Mouse (Mus musculus) left cerebral cortex, postnatal 10 days (tissue): ENCODE results near the gene Nkap. TPM values are rescaled to one million over a fixed set of nuclear protein-coding genes. Genes with fewer than 3 reads are reported as not detected.
"Not testable (repeated sequence)": the region's sequence is repeated elsewhere in the genome, so short reads cannot be mapped to it uniquely, and the experiment has no call there.

Source experiments
- DNase-seq, 2 experiments: peaks; one replicate each; pipeline ENCODE4 v3.0.0; 2021 to 2022; ENCODE audit warnings: low spot score in 2 of 2, mixed read lengths in 1 of 2; ENCODE audit errors: extremely low spot score in 1 of 2
- intact Hi-C: fragments of 180-260 bp; cut with DNase I; formaldehyde crosslinking; loops from one replicate; pipeline ENCODE4 v1.15.1; 2025
- total RNA-seq, 2 experiments: library from RNA; stranded (reverse); gene quantifications; 2 replicates each; pipeline ENCODE4 v1.2.3; 2021

Nkap gene
- total RNA-seq, result 10 to 100 TPM; 15.7 to 21.9 TPM

DNA sequence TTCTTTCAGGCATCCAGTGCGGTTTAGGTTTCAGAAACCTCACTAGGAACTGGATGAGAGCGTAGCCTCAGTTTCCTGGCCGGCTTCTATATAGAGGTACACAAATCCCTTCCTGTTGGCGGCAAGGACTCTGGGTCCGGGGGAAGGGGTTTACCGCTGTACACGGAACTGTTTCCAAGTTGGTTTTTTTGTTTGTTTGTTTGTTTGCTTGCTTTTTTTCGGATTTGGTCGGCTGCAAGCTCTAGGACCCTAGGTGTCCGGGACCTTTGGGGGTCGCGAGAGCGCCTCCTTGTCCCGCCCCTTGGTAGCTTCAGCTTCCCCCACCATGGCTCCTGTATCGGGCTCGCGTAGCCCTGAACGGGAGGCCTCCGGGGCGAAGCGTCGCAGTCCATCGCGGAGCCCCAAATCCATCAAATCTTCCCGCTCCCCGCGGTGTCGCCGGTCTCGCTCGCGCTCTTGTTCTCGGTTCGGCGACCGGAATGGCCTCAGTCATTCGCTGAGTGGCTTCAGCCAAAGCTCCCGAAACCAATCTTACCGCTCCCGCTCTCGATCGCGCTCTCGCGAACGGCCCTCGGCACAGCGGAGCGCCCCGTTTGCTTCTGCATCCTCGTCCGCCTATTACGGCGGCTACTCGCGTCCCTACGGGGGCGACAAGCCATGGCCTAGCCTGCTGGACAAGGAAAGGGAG lies at the start of gene Nkap:
TSS of gene Nkap (plus strand) at position 125 of the 688 bp plus-strand sequence.
- intact Hi-C loops, result no loop called here
- DNase-seq, result peak; percentile 72 to 74

DNA sequence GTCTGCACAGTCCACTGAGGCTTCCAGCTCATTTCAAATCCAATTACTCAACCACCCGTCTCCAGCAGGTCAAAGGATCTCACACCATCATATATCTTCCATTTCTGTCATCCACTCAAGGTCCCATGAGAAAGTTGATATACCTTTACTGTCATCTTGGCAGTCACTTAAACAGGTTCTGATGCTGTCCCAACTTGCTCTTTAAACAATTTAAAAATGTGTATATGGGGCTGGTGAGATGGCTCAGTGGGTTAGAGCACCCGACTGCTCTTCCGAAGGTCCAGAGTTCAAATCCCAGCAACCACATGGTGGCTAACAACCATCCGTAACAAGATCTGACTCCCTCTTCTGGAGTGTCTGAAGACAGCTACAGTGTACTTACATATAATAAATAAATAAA lies 46.2 kb upstream of the Nkap start:
- intact Hi-C loops, DNase-seq: not testable (repeated sequence)

GRCm38 (mm10) chrX:37081194-37081593 lies 45.4 kb upstream of the Nkap start:
- DNase-seq, result no peak
- intact Hi-C loops, result no loop called here

DNA sequence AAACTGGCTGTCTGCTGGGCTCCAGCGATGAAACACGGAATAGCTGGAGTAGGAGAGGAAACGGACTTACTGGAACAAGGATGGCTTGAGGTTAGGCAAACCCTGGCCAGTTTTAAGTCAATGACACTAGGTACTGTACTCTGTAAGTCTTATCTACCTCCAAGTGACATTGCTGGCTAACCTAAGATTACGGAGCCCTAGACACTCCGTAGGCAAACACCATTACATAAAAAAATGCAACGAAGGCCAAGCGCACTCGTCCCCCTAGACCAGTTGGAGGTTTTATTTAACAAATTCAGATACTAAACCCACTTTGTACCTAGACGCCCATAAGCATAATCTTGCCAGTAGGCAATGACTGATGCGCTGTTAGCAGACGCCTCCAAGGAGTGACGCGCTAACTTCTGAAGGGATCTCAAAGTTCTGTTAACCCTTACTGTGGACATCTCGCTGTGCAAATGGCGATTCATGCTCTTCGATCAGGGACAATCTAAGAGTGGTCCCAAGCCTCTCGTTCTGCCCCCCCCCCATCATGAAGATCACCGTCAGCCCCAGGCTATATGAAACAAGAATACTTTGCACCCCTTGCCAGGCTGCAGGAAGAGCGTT lies 42.2 kb upstream of the Nkap start:
- intact Hi-C loops, result no loop called here
- DNase-seq, result peak in 1 of 2 experiments; percentile 25

GRCm38 (mm10) chrX:37084927-37085660 lies 41.5 kb upstream of the Nkap start, which contains the start of gene Rpl39:
Rpl39 (minus strand) TSS chrX:37085402.
- intact Hi-C loops, result no loop called here

GRCm38 (mm10) chrX:37085665-37086064 lies 40.9 kb upstream of the Nkap start:
- intact Hi-C loops, result no loop called here
- DNase-seq, result no peak

More at GRCm38 (mm10) chrX:37084927-37085660, 41.5 kb upstream of the Nkap start, which contains the start of gene Rpl39:
- DNase-seq, result peak; percentile 76 to 92

- no peak for DNase-seq
- intact Hi-C loops, result no loop called here
Measured at GRCm38 (mm10) chrX:37088778-37089177, 37.8 kb upstream of the Nkap start.

DNA sequence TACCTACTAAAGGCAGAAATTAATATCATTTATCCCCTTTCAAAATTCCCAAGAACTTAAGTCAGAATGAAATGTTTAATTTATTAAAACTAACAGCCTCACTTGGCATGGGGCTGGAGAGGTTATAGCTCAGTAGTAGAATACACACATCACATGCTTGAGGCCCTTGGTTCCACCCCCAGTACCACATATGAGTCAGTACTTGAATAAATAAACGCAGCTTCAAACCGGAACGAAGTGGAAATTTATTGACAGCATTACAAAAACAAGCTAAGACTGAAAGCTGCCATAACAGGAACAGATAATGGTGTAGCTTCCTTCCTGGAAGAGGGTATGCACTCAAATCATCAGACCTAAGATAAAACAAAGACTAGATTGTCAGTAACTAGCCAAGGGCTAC lies 35.1 kb upstream of the Nkap start:
- intact Hi-C loops, result loop anchor here (10.0 kb wide), 1 partner anchor 53 kb away; no protein-coding TSS in a partner anchor
- DNase-seq, result no peak

DNA sequence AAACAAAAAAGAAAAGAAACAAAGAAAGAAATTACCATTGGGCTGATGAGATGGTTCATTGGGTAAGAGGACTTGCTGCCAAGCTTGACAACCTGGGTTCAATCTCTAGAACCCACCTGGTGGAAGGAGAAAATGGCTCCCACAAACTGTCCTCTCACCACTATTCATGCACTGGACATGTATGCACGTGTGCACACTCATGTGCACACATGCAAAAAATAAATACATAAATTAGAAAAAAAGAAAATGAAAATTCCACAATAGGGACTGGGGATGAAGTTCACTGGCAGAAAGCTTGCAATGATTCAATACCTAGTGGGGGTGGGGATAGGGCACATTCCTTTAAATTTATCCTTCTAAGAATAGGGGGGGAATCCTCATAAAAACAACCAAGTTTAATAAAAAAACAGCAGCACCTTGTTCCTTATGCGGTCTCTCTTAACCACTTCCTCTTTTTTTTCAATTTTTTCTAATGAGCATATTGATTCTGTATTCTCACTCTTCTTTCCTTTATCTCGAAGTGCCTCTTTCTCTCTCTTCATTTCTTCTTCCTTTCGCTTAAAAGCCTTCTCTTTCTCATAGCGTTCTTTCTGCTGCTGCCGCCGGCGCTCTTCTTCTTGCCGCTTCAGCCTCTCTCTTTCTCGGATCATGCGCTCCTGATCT lies 31.4 kb upstream of the Nkap start:
- DNase-seq, result no peak
- intact Hi-C loops, result loop anchor here (10.0 kb wide), 1 partner anchor 50 kb away; no protein-coding TSS in a partner anchor

DNA sequence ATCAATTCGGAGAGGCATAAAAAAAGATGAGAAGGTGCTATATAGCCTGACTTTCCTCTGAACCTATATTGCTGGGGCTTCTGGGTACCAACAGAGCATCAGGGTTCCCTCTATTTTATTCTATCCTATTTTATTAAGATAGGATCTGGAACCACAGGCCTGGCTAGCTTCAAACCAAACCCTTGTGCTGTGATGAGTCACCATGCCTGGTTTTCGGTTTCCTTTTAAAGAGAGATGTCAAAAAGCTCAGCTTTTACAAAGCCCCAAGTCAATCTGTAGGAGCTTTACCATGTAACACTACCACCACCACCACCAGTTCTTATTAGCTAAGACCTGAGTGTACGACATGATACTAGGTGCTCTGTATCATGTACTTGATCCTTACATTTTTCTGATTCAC lies 27.9 kb upstream of the Nkap start:
- intact Hi-C loops, result loop anchor here (10.0 kb wide), 1 partner anchor 46 kb away; no protein-coding TSS in a partner anchor
- DNase-seq, result no peak

DNA sequence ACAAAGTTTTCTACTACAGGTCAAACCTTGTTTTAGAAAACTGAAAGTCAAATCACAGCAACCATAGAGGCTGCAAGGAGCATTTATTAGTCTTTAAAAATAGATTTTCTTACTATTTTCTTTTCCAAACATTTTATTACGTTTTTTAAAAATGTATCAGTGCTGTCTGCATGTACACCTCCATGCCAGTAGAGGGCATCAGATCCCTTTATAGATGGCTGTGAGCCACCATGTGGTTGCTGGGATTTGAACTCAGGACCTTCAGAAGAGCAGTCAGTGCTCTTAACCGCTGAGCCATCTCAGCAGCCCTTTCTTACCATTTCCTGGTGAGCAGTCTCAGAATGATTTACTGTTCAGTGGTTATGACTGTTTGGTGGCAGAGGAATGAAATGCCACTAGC lies 22.8 kb upstream of the Nkap start:
- DNase-seq, result no peak
- intact Hi-C loops, result no loop called here

GRCm38 (mm10) chrX:37109526-37110192 lies 16.9 kb upstream of the Nkap start:
- DNase-seq, result no peak

GRCm38 (mm10) chrX:37110193-37110880 lies 16.3 kb upstream of the Nkap start, which contains the start of gene Upf3b:
Upf3b (minus strand) TSS chrX:37110322.
- DNase-seq, result peak; percentile 92 to 95
- intact Hi-C loops, result no loop called here

More at GRCm38 (mm10) chrX:37109526-37110192, 16.9 kb upstream of the Nkap start:
- intact Hi-C loops, result no loop called here

- no peak for DNase-seq
- intact Hi-C loops, result no loop called here
Measured at GRCm38 (mm10) chrX:37110881-37111193, 15.8 kb upstream of the Nkap start.

- intact Hi-C loops, result no loop called here
- no peak for DNase-seq
Measured at GRCm38 (mm10) chrX:37117085-37117484, 9.5 kb upstream of the Nkap start.

DNA sequence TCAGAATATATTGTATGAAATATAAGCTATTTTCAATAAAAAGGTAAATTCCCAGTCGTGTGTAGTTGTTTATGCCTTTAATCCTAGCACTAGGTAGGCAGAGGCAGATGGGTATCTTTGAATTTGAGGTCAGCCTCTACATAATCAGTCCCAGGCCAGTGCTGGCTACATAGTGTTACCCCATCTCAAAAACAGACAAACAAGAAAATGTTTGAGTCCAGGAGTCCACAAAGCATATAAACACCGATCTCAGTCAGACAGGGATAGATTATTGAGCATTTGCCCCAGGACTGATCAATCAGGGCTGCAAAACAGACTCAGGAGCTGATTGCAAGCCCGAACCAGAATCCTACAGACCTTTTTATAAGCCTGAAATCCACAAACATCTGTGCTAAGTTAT lies 7.0 kb upstream of the Nkap start:
- no peak for DNase-seq
- intact Hi-C loops, result no loop called here

DNA sequence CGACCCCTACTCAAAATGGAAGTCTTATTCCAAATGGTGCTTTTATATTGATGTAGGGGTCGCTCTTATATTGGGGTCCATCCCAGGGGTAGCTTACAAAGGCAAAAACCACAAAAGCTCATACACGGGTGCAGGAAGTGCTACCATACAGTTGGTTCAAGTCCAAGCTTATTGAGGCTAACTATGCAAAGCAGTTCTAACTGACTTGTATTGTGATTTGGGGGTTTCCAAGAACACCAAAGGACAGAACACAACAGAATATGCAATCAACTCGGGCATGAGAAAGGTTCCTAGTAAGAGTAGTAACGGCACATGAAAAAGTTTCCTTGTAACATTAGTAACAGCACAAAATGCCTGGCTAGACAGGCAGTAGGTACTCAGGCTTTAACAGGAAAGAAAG lies 6.4 kb upstream of the Nkap start:
- intact Hi-C loops, result no loop called here
- DNase-seq, result no peak

- DNase-seq, result no peak
- intact Hi-C loops, result no loop called here
Measured at GRCm38 (mm10) chrX:37125511-37125910, 1.1 kb upstream of the Nkap start.
